Mouse (Mus musculus): Measurements from ENCODE around the gene Rabgef1. TPM values are rescaled to one million over a fixed set of nuclear protein-coding genes. Genes with fewer than 3 reads are reported as not detected.

The Rabgef1 gene
- polyA plus RNA-seq, 1 experiment from 2014 or later = 27.7 TPM

DNA sequence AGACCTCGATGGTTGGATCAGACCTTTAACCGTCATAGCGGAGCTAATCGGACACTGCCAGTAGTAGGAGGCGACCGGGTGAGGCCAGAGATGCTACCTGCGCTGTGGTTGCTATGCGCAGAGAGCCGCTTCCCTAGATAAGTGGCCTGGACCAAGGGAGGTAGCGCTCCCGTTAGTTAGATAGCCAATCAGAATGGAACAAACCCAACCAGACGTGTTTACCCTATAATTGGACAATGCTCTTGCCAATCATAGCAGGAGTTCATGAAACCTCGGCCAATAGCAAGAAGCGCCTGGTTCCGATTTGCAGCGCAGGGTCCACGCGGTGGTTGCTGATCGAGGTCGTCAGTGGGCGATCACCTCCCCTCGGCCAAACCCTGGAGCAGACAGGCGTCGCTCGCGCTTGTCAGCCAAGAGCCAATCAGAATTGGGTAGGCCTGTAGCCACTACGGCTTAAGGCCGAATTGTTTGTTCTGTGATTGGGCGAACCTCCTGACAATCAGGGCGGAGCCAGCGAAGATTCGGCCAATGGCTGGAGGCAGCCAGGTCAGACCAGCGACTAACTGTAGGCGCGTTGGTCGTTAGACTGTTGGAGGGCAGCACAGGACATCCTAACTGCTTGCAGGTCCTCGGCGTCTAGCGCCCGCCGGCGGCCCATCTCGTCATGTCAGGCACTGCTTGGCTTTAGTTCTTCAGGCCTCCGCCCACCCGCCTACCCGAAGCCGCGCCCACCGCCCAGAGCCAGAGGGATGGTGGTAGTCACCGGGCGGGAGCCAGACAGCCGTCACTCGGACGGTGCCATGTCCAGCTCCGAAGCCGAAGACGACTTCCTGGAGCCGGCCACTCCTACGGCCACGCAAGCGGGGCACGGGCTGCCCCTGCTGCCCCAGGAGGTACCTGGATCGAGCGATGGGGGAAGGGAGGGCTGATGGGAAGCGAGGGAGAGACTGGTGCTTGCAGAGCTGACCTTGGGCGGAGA, 27.0 kb upstream of the Rabgef1 start, which contains the start of gene Kctd7:
Gene Kctd7 (plus strand): TSS at position 528 of the 979 bp plus-strand sequence.
- Histone ChIP-seq H3K27me3 (no peaks in the 10 kb centered on the region), H3K4me2 (peak within 1 kb of the TSS; percentile 96), H3K9me3 (no peaks in the 10 kb centered on the region), H3K36me3 (no peaks in the 10 kb centered on the region), H3K4me1 (peaks cover 15% of the 10 kb centered on the region), H3K4me3 (peak within 1 kb of the TSS; percentile 59), H3K9ac (peak within 1 kb of the TSS; percentile 64), H3K27ac (peak within 1 kb of the TSS; percentile 75)
- peak; percentile 96 for ATAC-seq (ENCODE audit: borderline replicate concordance, extremely low read depth, low FRiP score, low TSS enrichment)
- 1% methylated on average over 66 of the region's 66 CpGs for WGBS

DNA sequence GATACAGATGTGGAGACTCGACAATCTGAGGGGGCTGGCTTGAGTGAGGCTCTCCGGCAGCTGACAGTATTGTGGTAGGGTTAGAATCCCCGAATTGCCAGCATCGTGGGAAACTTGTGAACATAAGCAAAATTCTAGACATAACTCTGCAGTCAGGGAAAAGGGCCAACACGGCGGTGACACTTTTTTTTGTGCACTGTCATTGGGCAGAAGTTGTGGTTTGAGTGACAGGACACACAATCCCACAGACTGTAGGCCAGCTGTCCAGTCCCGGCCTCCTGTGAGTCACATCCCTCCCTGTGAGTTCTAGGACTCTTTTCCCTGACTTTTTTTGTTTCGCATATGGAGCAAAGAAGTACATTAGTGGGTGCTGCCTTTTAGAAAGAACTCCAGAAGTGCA, 25.6 kb upstream of the Rabgef1 start:
- no peak overlapping the region for H3K9ac ChIP-seq

DNA sequence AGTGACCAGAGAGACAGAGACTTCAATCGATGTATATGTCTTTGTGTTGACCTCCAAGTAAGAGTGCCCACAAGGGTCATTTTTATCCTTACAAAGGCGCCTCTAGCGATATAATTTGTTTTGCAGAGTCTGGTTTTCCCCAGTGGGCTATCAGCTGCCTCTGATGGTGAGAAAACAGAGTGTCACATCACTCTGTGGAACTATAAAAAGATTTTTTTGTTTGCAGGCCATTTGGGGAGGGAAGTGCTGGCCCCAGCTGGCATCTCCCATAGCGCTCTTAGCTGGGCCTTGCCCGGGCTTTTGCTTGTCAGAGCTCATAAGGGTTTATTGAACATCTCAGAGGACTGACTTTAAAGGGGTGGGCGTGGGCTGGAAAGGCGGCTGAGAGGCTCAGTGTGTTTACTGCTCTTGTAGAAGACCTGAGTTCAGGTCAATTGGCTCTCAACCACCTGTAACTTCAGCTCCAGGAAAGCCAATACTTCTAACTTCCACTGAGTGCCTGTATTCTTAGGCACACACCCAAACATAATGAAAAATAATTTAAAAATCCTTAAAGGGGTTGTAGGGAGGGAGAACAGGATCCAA, 21.8 kb upstream of the Rabgef1 start:
- ATAC-seq (ENCODE audit: borderline replicate concordance, extremely low read depth, low FRiP score, low TSS enrichment) = no peak
- Histone ChIP-seq H3K4me2 (no peak overlapping the region), H3K9me3 (no peaks in the 10 kb centered on the region), H3K9ac (no peak overlapping the region), H3K27ac (no peak overlapping the region), H3K36me3 (peaks cover 16% of the 10 kb centered on the region; the same call in 1 of the 2 replicates), H3K4me3 (no peak overlapping the region), H3K27me3 (no peaks in the 10 kb centered on the region), H3K4me1 (peaks cover 13% of the 10 kb centered on the region)
- WGBS = 53% methylated on average over 7 of the region's 7 CpGs

More for the DNA sequence above, 25.6 kb upstream of the Rabgef1 start:
- Histone ChIP-seq H3K4me1 (peaks cover 21% of the 10 kb centered on the region), H3K27ac (no peak overlapping the region), H3K9me3 (no peaks in the 10 kb centered on the region), H3K4me2 (peak overlapping the region; percentile 96), H3K36me3 (no peaks in the 10 kb centered on the region), H3K27me3 (no peaks in the 10 kb centered on the region), H3K4me3 (no peak overlapping the region)
- ATAC-seq (ENCODE audit: borderline replicate concordance, extremely low read depth, low FRiP score, low TSS enrichment) = no peak
- WGBS = 64% methylated on average over 8 of the region's 8 CpGs

DNA sequence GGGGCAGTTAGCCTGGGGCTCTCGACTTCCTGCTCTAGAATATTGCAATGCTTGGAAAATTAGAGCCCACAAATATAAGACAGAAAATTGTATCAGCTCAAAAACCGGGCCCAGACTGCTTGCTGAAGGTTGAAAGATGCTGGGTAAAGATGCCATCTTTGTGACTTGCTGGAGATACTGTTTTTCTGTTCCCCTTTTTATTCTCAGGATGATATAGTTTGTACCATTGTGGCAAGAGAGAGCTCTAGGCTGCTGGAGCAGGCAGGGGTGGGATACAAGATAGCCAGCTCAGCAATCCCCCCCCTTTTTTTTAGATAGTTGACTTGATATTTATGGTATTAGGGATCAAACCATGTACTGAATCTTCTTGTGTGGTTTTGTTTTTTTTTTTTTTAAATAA, 17.3 kb upstream of the Rabgef1 start:
- H3K9me3 ChIP-seq = no peaks in the 10 kb centered on the region
- H3K4me3 ChIP-seq = no peak overlapping the region
- peaks cover 5% of the 10 kb centered on the region; the same call in 1 of the 2 replicates for H3K4me1 ChIP-seq
- H3K27me3 ChIP-seq = no peaks in the 10 kb centered on the region
- no peak for ATAC-seq (ENCODE audit: borderline replicate concordance, extremely low read depth, low FRiP score, low TSS enrichment)
- H3K36me3 ChIP-seq = peaks cover 16% of the 10 kb centered on the region; the same call in 1 of the 2 replicates
- H3K27ac ChIP-seq = no peak overlapping the region
- no peak overlapping the region for H3K4me2 ChIP-seq
- no peak overlapping the region for H3K9ac ChIP-seq
- 82% methylated on average over 2 of the region's 2 CpGs for WGBS

DNA sequence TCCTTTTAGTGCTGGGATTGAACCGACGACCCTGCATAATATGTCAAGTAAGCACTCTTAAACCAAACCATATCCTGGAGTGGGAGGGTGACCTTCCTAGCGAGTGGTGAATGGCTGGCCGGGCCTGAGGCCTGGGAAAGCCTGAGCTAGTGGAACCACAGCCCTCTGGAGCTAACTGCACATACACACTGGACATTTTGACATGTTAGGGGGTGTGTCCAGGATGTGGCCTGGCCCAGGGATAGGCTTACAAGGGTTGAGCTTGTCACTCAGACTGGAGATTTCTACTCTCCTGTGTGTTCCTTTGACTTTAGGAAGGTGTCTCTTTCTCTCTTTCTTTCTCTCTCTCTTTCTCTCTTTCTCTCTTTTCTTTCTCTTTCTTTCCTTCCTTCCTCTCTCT, 13.1 kb upstream of the Rabgef1 start:
- H3K9me3 ChIP-seq = no peaks in the 10 kb centered on the region
- 66% methylated on average over 4 of the region's 4 CpGs for WGBS
- no peak for ATAC-seq (ENCODE audit: borderline replicate concordance, extremely low read depth, low FRiP score, low TSS enrichment)

DNA sequence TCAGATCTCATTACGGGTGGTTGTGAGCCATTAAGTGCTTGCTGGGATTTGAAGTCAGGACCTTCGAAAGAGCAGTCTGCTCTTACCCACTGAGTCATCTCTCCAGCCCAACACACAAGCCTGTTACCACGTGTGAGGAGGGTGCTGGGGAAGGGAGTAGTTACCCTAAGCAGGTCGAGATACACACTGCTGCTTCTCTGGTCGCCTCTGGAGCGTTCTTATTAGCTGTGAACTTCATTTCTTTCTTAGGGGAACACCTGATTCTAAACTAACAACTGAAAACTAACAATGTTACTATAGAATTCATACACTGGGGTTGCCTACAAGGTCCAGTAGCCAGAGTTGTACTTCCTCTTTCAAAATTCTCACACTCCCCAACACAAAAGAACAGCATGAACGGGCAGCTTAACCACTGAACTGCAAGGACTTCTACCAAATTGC, 11.8 kb upstream of the Rabgef1 start:
- no peak for ATAC-seq (ENCODE audit: borderline replicate concordance, extremely low read depth, low FRiP score, low TSS enrichment)

More for the DNA sequence above, 13.1 kb upstream of the Rabgef1 start:
- no peak overlapping the region for H3K27ac ChIP-seq
- H3K27me3 ChIP-seq = no peaks in the 10 kb centered on the region
- H3K4me3 ChIP-seq = no peak overlapping the region
- H3K36me3 ChIP-seq = no peaks in the 10 kb centered on the region
- no peak overlapping the region for H3K4me2 ChIP-seq
- H3K9ac ChIP-seq = no peak overlapping the region
- H3K4me1 ChIP-seq = no peaks in the 10 kb centered on the region; the same call in 1 of the 2 replicates

DNA sequence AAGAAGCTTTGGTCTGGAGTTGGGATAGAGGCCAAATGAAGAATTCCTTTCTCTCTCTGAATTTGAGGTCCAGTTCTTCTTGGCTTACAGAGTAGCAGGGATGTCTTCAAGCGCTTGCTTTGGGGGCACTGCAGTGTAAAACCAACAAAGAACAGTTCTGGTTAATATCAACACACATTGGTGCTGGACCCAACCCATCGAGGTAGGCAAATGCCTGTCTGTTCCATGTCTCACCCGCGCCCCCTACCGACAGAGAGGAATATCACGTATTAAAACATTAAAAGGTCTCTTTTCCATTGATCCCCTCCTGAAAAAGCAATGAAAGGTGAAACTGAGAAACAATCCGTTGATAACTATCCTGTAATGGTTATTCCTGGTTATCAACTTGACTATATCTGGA, 7.9 kb upstream of the Rabgef1 start:
- Histone ChIP-seq H3K9me3 (no peaks in the 10 kb centered on the region), H3K27ac (no peak overlapping the region), H3K36me3 (no peaks in the 10 kb centered on the region), H3K4me1 (no peaks in the 10 kb centered on the region), H3K4me2 (no peak overlapping the region), H3K4me3 (no peak overlapping the region), H3K27me3 (no peaks in the 10 kb centered on the region), H3K9ac (no peak overlapping the region)
- ATAC-seq (ENCODE audit: borderline replicate concordance, extremely low read depth, low FRiP score, low TSS enrichment) = no peak
- WGBS = 4% methylated on average over 7 of the region's 7 CpGs

More for the DNA sequence above, 11.8 kb upstream of the Rabgef1 start:
- Histone ChIP-seq H3K4me3 (no peak overlapping the region), H3K36me3 (no peaks in the 10 kb centered on the region), H3K4me2 (no peak overlapping the region), H3K9ac (no peak overlapping the region), H3K27ac (no peak overlapping the region), H3K4me1 (no peaks in the 10 kb centered on the region; the same call in 1 of the 2 replicates), H3K27me3 (no peaks in the 10 kb centered on the region), H3K9me3 (no peaks in the 10 kb centered on the region)
- 57% methylated on average over 7 of the region's 7 CpGs for WGBS

DNA sequence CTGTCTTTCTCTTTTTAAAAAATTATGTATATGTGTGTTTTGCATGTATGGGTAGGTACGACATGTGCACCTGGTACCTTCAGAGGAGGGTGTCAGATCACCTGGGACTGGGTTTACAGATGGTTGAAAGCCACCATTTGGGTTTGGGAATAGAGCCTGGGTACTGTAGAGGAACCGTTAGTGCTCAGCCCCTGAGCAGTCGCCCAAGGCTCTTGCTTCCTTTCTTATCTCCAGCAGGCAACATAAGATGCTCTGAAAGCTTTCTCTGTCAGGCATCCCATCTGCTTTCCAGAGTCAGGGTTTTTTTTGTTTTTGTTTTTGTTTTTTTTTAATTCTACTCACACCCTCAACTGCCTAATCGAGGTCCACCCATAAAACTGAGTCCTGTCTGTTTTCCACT, 6.4 kb upstream of the Rabgef1 start:
- no peak overlapping the region for H3K9ac ChIP-seq
- WGBS = 74% methylated on average over 4 of the region's 4 CpGs
- no peaks in the 10 kb centered on the region for H3K36me3 ChIP-seq
- H3K27me3 ChIP-seq = no peaks in the 10 kb centered on the region
- H3K4me2 ChIP-seq = no peak overlapping the region
- no peak overlapping the region for H3K4me3 ChIP-seq
- no peaks in the 10 kb centered on the region for H3K4me1 ChIP-seq
- H3K9me3 ChIP-seq = no peaks in the 10 kb centered on the region
- H3K27ac ChIP-seq = no peak overlapping the region
- no peak for ATAC-seq (ENCODE audit: borderline replicate concordance, extremely low read depth, low FRiP score, low TSS enrichment)

DNA sequence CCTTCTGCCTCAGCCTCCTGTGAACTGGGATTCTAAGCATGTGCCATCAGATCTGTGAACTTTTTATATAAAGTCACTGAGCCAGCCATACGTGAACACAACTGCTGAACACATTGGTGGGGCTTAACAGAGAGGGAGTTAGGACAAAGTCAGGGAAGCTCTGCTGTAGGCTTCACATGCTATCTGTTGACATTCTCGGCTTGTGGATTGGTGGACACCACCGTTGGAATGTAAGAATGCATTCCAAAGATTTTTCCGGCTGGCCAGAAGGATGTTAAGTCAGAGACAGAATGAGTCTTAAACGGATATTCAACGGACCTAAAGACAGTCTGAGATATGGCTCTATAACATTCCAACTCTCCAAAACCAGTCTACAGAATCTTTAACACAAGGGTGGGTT, 2.5 kb upstream of the Rabgef1 start:
- Histone ChIP-seq H3K4me2 (no peak overlapping the region), H3K4me3 (no peak overlapping the region), H3K27me3 (no peaks in the 10 kb centered on the region), H3K9ac (no peak overlapping the region), H3K4me1 (peaks cover 18% of the 10 kb centered on the region), H3K36me3 (no peaks in the 10 kb centered on the region), H3K27ac (no peak overlapping the region), H3K9me3 (no peaks in the 10 kb centered on the region)
- 30% methylated on average over 6 of the region's 6 CpGs for WGBS
- ATAC-seq (ENCODE audit: borderline replicate concordance, extremely low read depth, low FRiP score, low TSS enrichment) = no peak

DNA sequence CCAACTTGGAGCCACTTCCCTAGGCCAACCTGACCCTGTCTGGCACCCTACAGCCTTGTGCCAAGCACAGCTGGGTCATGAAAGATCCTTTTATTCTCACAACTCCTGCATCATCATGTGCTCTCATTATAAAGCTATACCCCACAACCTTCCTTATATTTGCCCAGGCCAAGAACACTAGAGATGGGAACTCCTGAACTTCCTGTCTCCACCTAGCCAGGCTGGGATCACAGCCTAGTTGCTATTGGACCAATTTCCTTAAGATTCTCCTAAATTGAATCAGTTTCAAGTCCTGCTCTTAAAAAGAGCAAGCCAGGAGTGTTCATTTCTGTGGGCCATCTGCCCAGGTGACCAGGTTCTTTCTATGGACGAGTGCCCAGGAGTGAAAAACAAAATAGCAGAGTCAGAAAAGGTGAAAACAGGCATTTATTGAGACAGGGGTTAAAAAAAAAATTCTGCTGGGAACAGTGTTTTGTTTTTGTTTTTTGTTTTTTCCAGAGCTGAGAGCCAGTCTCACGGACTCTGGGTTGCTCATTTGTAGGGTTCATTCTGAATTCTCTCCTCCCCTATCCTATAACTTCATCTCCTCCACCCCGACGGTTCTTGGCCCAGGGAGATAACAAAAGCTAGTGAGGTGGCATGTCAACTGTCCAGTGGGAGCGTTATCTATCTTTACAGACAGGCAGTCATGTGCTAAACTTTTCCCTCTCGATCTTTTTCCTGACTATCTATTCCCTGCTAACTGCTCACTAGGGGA, 754 bp upstream of the Rabgef1 start:
- 12% methylated on average over 6 of the region's 6 CpGs for WGBS
- peak overlapping the region; percentile 91 for H3K4me3 ChIP-seq
- no peaks in the 10 kb centered on the region for H3K27me3 ChIP-seq
- no peaks in the 10 kb centered on the region for H3K36me3 ChIP-seq
- H3K9me3 ChIP-seq = no peaks in the 10 kb centered on the region
- H3K4me2 ChIP-seq = peak overlapping the region; percentile 65
- ATAC-seq (ENCODE audit: borderline replicate concordance, extremely low read depth, low FRiP score, low TSS enrichment) = peak; percentile 17; the same call in 1 of the 2 replicates
- H3K4me1 ChIP-seq = peaks cover 18% of the 10 kb centered on the region
- H3K9ac ChIP-seq = peak overlapping the region; percentile 89
- H3K27ac ChIP-seq = peak overlapping the region; percentile 94; the same call in 1 of the 2 replicates

DNA sequence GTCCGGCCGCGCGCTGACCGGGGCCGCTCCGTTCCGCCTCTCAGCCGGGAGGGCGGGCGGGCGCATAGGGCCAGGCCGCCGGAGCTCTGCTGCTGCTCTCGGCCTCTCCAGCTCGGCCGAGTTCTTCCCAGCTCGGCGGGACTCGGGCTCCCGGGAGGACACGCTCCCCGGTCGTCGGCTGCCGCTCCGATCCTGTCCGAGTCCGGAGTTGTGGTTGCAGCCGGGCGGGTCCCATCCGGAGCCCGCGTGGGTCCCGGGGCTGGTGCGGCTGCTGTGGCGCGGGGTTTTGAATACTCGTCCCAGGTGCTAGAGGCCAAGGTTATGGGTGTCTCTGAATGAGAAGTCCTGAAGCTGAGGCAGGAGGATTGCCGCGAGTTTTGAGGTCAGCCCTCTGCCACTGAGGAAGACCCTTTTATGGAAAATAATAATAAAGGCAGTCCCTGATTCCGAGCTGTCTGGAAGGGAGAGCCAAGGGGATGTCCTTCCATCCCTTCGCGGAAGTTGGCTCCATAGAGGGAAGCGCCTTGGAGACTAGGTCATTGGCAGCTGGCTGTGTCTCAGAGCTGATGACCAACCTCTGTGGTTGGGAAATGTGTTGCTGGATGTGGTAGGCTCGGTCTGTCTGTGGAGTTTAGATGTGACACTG, 481 bp downstream of the Rabgef1 start:
- H3K27ac ChIP-seq = peak overlapping the region; percentile 94
- no peaks in the 10 kb centered on the region for H3K36me3 ChIP-seq
- ATAC-seq (ENCODE audit: borderline replicate concordance, extremely low read depth, low FRiP score, low TSS enrichment) = peak; percentile 82
- peak overlapping the region; percentile 91 for H3K4me3 ChIP-seq
- peak overlapping the region; percentile 89 for H3K9ac ChIP-seq
- peak overlapping the region; percentile 65 for H3K4me2 ChIP-seq
- WGBS = under 1% methylated on average over 46 of the region's 46 CpGs
- peaks cover 18% of the 10 kb centered on the region for H3K4me1 ChIP-seq
- no peaks in the 10 kb centered on the region for H3K27me3 ChIP-seq
- H3K9me3 ChIP-seq = no peaks in the 10 kb centered on the region

Measured in lung, embryonic 15.5 days (tissue).